Mouse (Mus musculus) spleen, adult 2 months (tissue): ENCODE measurements around the gene Cerk. TPM values are rescaled to one million over a fixed set of nuclear protein-coding genes. Genes with fewer than 3 reads are reported as not detected.

Experiments used
- DNase-seq, 2 experiments: peaks; one replicate each; pipeline versions ENCODE4 v3.0.0 to v3.0.0-alpha.2; 2012 to 2021; ENCODE audit warnings: low spot score in 2 of 2, low read depth in 1 of 2
- H3K27ac ChIP-seq: fragments of 200-500 bp; 2 replicates; pipeline ENCODE4 v1.5.1; 2012; ENCODE audit warnings: low read length, inconsistent platforms; ENCODE audit not compliant: insufficient read depth
- H3K27me3 ChIP-seq: fragments of 200-500 bp; 2 replicates; pipeline ENCODE4 v1.6.1; 2012; ENCODE audit warnings: mild to moderate bottlenecking, moderate library complexity, low read length, inconsistent platforms; ENCODE audit not compliant: control insufficient read depth, insufficient read depth
- H3K36me3 ChIP-seq: fragments of 200-500 bp; 2 replicates; pipeline ENCODE4 v1.6.1; 2012; ENCODE audit warnings: mild to moderate bottlenecking, low read length, inconsistent platforms; ENCODE audit not compliant: control insufficient read depth, insufficient read depth
- H3K4me1 ChIP-seq: fragments of 200-500 bp; 2 replicates; pipeline ENCODE4 v1.6.1; 2011; ENCODE audit warnings: inconsistent platforms; ENCODE audit not compliant: control insufficient read depth, insufficient read depth, insufficient read length
- H3K4me3 ChIP-seq: fragments of 200-500 bp; 2 replicates; pipeline ENCODE4 v1.5.1; 2011; ENCODE audit warnings: mild to moderate bottlenecking, inconsistent platforms; ENCODE audit not compliant: insufficient read depth, insufficient read length; ENCODE audit errors: extremely low read depth
- CTCF ChIP-seq: fragments of 200-500 bp; IDR thresholded peaks from 2 replicates; pipeline ENCODE4 v1.5.1; 2011; ENCODE audit warnings: mild to moderate bottlenecking, inconsistent platforms; ENCODE audit not compliant: insufficient read depth, insufficient read length, insufficient replicate concordance; ENCODE audit errors: extremely low read depth
- POLR2A ChIP-seq: fragments of 200-500 bp; IDR thresholded peaks from 2 replicates; pipeline ENCODE4 v1.6.1; 2011; ENCODE audit warnings: low read depth, low read length, inconsistent platforms
- WGBS: fragments of 180-500 bp; shearing (Covaris S2); methylation state at CpG from one replicate; pipeline ENCODE4 v1.1.7; 2018; 5-methylcytosine and 5-hydroxymethylcytosine counted together
- polyA plus RNA-seq: library from polyadenylated mRNA; depleted of rRNA; stranded (reverse); fragments of >200 nt; gene quantifications from 2 replicates; pipeline ENCODE4 v1.2.3, GENCODE M21; 2012

Cerk gene
- polyA plus RNA-seq, 1 experiment, result 64.4 TPM

GRCm38 (mm10) chr15:86109245-86109644, 76.7 kb downstream of the Cerk start:
- peaks cover 5% of the 10 kb centered on the region for H3K36me3 ChIP-seq
- no peak for DNase-seq
- H3K27me3 ChIP-seq, result no peaks in the 10 kb centered on the region
- no peak overlapping the region for H3K27ac ChIP-seq
- 94% methylated on average over 7 of the region's 7 CpGs for WGBS
- H3K4me3 ChIP-seq, result no peak overlapping the region
- H3K4me1 ChIP-seq, result peaks cover 9% of the 10 kb centered on the region; the same call in 1 of the 2 replicates
- no peak for TF ChIP-seq POLR2A
- no peak for TF ChIP-seq CTCF

- TF ChIP-seq POLR2A, result no peak
- no peak for TF ChIP-seq CTCF
- no peak overlapping the region for H3K4me3 ChIP-seq
- H3K27ac ChIP-seq, result no peak overlapping the region; the same call in 1 of the 2 replicates
- DNase-seq, result no peak
- WGBS, result 87% methylated on average over 11 of the region's 11 CpGs
- peaks cover 10% of the 10 kb centered on the region for H3K36me3 ChIP-seq
- H3K27me3 ChIP-seq, result no peaks in the 10 kb centered on the region
- H3K4me1 ChIP-seq, result peaks cover 9% of the 10 kb centered on the region; the same call in 1 of the 2 replicates
Measured at GRCm38 (mm10) chr15:86107831-86108471, 78.0 kb downstream of the Cerk start.

GRCm38 (mm10) chr15:86105751-86106150, 80.2 kb downstream of the Cerk start:
- no peak overlapping the region for H3K27ac ChIP-seq
- 77% methylated on average over 6 of the region's 6 CpGs for WGBS
- H3K27me3 ChIP-seq, result no peaks in the 10 kb centered on the region
- H3K4me3 ChIP-seq, result no peak overlapping the region
- no peak for DNase-seq
- peaks cover 2% of the 10 kb centered on the region; the same call in 1 of the 2 replicates for H3K4me1 ChIP-seq
- TF ChIP-seq CTCF (no peak), POLR2A (no peak)
- peaks cover 20% of the 10 kb centered on the region for H3K36me3 ChIP-seq

GRCm38 (mm10) chr15:86105345-86105697, 80.6 kb downstream of the Cerk start:
- TF ChIP-seq POLR2A, result no peak
- no peak for DNase-seq
- H3K4me1 ChIP-seq, result no peaks in the 10 kb centered on the region; the same call in 1 of the 2 replicates
- whole genome bisulfite sequencing, result 84% methylated on average over 7 of the region's 7 CpGs
- no peak overlapping the region for H3K4me3 ChIP-seq
- H3K36me3 ChIP-seq, result peaks cover 20% of the 10 kb centered on the region
- H3K27me3 ChIP-seq, result no peaks in the 10 kb centered on the region
- no peak overlapping the region for H3K27ac ChIP-seq

- Histone ChIP-seq H3K36me3 (peaks cover 20% of the 10 kb centered on the region), H3K27me3 (no peaks in the 10 kb centered on the region), H3K4me1 (no peaks in the 10 kb centered on the region; the same call in 1 of the 2 replicates), H3K4me3 (no peak overlapping the region), H3K27ac (no peak overlapping the region; the same call in 1 of the 2 replicates)
- WGBS, result 87% methylated on average over 19 of the region's 19 CpGs
- no peak for DNase-seq
- TF ChIP-seq CTCF (no peak), POLR2A (no peak)
Measured at GRCm38 (mm10) chr15:86104401-86105344, 81.3 kb downstream of the Cerk start.

- H3K36me3 ChIP-seq, result peaks cover 21% of the 10 kb centered on the region
- H3K27me3 ChIP-seq, result no peaks in the 10 kb centered on the region
- no peak overlapping the region for H3K4me3 ChIP-seq
- H3K27ac ChIP-seq, result no peak overlapping the region
- TF ChIP-seq CTCF, result no peak
- no peak for TF ChIP-seq POLR2A
- no peaks in the 10 kb centered on the region for H3K4me1 ChIP-seq
- 95% methylated on average over 15 of the region's 15 CpGs for WGBS
- no peak for DNase-seq
Measured at GRCm38 (mm10) chr15:86102308-86102707, 83.6 kb downstream of the Cerk start.

GRCm38 (mm10) chr15:86101585-86101984, 84.4 kb downstream of the Cerk start:
- Histone ChIP-seq H3K27me3 (no peaks in the 10 kb centered on the region), H3K27ac (no peak overlapping the region), H3K36me3 (peaks cover 21% of the 10 kb centered on the region), H3K4me1 (no peaks in the 10 kb centered on the region), H3K4me3 (no peak overlapping the region)
- 92% methylated on average over 9 of the region's 9 CpGs for WGBS
- DNase-seq, result no peak
- TF ChIP-seq POLR2A, result no peak
- TF ChIP-seq CTCF, result no peak
